Mouse (Mus musculus): ENCODE results near the gene Pbx1.

DNA sequence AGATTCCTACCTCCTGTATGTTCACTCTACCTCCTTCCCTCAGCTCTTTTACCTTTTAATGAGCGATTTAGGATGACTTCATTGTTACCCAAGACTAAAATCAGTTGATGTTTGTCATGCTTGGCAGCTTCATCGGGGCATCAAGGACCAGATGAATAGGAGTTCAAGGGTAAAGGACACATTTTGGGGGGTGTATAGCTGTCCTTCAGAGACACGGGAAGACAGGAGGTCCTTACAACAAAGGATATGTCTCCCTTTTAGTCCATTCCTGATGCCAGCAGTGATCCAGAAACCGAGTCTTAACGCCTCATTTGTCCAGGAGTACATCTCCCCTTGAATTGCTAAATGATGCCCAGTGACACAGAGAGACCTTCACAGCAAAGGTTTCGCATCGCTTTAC is 343.4 kb downstream of the Pbx1 start:
- TF ChIP-seq HCFC1 (IDR thresholded peaks at IDR 0.05; ENCODE audit: borderline replicate concordance, insufficient read depth, low read length) (no peak), CHD2 (IDR thresholded peaks at IDR 0.05; ENCODE audit: low read depth, low read length) (no peak), MAFK (IDR thresholded peaks at IDR 0.05; ENCODE audit: insufficient read depth, low read depth, low read length) (no peak), ZNF384 (IDR thresholded peaks at IDR 0.05; ENCODE audit: low read depth, low read length) (no peak)

Data from ES-E14 (cell line).